Mouse (Mus musculus) gastrocnemius, adult 2 months (tissue): ENCODE data around the gene Rwdd2a. TPM values are rescaled to one million over a fixed set of nuclear protein-coding genes. Genes with fewer than 3 reads are reported as not detected.
A peak's percentile ranks its signal among the peaks of the same experiment; 100 is the strongest.

Experiments
- DNase-seq: peaks from one replicate; pipeline ENCODE4 v3.0.0; 2022
- H3K27ac ChIP-seq: fragments of 200-600 bp; 2 replicates; pipeline ENCODE4 v1.8.1; 2022; ENCODE audit warnings: mild to moderate bottlenecking
- H3K4me3 ChIP-seq: fragments of 200-600 bp; 2 replicates; pipeline ENCODE4 v1.8.1; 2022; ENCODE audit warnings: mild to moderate bottlenecking, moderate library complexity
- CTCF ChIP-seq: fragments of 200-600 bp; IDR thresholded peaks from 2 replicates; pipeline ENCODE4 v1.8.1; 2022; ENCODE audit warnings: antibody characterized with exemption, mild to moderate bottlenecking, moderate library complexity
- intact Hi-C: fragments of 180-260 bp; cut with DNase I; formaldehyde crosslinking; loops from one replicate; pipeline ENCODE4 v1.15.1; 2025
- long read RNA-seq, 2 experiments: library from polyadenylated mRNA; stranded (forward); transcript quantifications; one replicate each; pipeline ENCODE4 v2.0.0; 2021
- total RNA-seq, 2 experiments: library from RNA; stranded (reverse); gene quantifications; 2 replicates each; pipeline ENCODE4 v1.2.3; 2021

The Rwdd2a gene
- total RNA-seq = under 1 TPM; 0.22 to 0.36 TPM
- long read RNA-seq, experiment 1 = 0 reads
- long read RNA-seq, experiment 2 = 0 reads

DNA sequence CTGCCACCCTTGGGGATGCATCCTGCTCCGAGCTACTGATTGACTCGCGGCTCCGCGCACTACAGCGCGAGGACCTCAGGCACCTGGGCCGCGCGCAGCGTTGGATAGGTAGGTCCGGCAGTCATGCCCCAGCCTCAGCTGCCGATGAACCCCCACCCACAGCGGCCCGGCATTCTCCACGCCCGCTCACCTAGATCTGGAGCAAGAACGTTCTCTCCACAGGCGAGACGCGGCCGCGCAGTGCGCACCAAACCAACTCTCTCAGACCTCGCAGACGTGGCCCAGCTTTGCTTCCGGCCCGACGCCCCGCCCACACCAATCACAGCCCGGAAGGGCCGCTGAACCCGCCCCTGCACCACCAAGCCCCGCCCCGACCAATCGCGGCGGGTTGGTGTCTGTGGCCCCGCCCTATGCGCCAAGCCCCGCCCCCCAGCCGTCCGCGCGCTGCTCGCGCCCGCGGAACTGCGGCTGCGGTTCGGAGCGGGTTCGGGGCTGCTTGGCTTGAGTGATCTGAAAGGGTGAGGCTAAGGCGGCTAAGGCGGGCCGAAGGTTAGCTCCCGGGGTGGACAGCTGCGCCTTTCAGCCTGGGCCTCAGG lies at the start of gene Rwdd2a, which contains the start of gene Pgm3:
Gene Rwdd2a (plus strand): TSS at position 452 of the 596 bp plus-strand sequence.
Gene Pgm3 (minus strand): TSS at position 303 of the 596 bp plus-strand sequence.
- H3K27ac ChIP-seq = peak within 1 kb of the TSS; percentile 87
- DNase-seq = peak; percentile 98
- intact Hi-C loops = loop anchor here (5.0 kb wide), 1 partner anchor 104 kb away; the partner anchor contains the start of gene Dop1a
- peak within 1 kb of the TSS; percentile 83 for H3K4me3 ChIP-seq
- no peak for TF ChIP-seq CTCF

DNA sequence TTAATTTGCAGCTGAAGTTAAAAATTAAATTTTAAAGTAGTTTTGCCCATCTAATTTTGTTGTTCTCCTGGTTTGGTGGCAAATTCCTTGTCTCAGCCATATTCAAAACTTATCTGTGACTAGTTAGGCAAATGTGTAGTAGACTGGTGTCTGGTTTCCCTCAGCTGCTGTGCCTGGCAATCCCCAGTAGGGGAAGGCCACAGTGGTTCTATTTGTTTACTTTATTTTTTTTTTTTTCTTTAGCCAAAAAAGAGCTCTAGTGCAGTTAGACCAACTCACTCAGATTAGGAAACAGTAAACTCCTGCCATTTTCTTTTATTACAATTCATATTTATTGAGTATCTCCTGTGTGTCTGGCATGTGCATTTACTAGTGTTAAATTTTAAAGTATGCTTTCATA lies 49.5 kb upstream of the Rwdd2a start:
- intact Hi-C loops = loop anchor here (10.0 kb wide), 1 partner anchor 808 kb away; no protein-coding TSS in a partner anchor
- TF ChIP-seq CTCF = no peak
- Histone ChIP-seq H3K4me3 (no peak overlapping the region), H3K27ac (no peak overlapping the region)
- no peak for DNase-seq

DNA sequence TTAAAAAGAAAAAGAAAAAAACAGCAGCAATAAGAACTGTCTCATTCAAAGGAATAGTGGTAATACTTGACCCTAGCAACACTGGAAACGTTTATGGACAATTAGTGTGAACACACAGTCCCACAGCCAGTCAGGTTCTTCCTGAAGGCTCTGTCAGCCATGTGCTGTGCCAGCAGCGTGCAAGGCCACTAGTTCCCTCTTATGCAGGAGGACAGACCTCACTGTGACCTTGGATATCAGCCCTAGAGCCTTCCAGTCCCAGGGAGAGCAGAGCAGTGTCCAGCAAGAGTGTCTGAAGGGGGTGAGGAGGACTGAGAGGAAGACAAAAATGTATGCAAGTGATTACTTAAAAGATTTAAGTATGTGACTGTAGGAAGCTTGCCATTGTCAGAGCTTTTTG lies 46.2 kb upstream of the Rwdd2a start:
- DNase-seq = no peak
- no peak overlapping the region for H3K4me3 ChIP-seq
- H3K27ac ChIP-seq = no peak overlapping the region
- intact Hi-C loops = loop anchor here (10.0 kb wide), 1 partner anchor 811 kb away; no protein-coding TSS in a partner anchor
- TF ChIP-seq CTCF = no peak

DNA sequence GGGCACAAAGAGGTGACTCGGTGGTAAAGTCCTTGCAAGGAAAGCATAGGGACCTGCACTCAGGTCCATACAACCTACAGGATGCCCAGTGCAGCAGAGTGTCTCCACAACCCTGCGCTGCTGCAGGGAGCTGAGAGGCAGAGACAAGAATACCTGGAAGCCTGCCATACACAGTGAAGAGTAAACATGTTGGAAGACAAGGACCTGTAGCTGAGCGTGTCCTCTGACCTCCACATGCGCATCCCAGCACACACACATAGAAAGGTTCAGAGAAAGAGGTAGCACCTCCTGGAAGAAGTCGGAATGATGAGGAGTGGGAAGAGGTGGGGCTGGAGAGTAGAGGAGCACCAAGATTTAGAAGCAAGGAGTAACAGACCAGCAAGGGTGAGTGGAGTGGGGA lies 37.7 kb upstream of the Rwdd2a start:
- intact Hi-C loops = no loop called here
- H3K27ac ChIP-seq = no peak overlapping the region
- no peak overlapping the region for H3K4me3 ChIP-seq
- TF ChIP-seq CTCF = no peak
- no peak for DNase-seq

DNA sequence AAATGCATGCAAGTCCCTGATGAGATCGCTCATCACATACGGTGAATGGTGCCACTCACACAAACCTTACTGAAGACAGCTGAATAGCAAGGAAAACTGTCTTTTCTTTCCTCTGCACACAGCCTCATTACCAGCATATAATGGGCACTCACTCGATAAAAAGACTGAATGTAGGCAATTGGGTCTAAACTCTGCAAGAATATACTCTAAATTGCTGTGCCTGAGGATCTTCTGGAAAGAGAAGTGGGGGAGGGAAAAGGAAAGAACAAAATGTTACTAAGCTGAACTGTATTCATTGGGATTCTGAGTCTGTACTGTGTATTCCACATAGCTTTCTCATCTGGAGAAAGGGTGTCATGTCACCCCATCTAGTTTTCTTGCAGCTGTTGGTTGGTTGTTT lies 28.3 kb upstream of the Rwdd2a start:
- intact Hi-C loops = no loop called here
- Histone ChIP-seq H3K4me3 (no peak overlapping the region), H3K27ac (no peak overlapping the region)
- no peak for DNase-seq
- no peak for TF ChIP-seq CTCF

DNA sequence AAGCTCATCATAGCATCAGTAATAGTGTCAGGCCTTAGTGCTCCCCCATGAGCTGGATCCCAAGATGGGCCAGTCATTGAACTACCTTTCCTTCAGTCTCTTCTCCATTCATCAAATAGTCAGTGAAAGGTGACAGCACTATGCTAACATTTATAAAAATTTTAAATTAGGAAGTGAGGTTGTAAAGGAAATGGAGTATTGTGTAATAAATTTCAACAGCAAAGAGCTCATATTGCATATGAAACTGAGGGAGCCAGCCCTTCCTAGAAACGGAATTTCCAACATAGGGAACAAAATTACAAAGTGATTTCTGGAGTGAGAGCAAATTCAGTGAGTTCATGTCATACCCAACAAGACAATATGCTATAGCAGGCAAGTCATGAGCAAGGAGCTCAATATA lies 27.2 kb upstream of the Rwdd2a start:
- no peak for TF ChIP-seq CTCF
- Histone ChIP-seq H3K27ac (no peak overlapping the region), H3K4me3 (no peak overlapping the region)
- intact Hi-C loops = no loop called here
- DNase-seq = no peak

DNA sequence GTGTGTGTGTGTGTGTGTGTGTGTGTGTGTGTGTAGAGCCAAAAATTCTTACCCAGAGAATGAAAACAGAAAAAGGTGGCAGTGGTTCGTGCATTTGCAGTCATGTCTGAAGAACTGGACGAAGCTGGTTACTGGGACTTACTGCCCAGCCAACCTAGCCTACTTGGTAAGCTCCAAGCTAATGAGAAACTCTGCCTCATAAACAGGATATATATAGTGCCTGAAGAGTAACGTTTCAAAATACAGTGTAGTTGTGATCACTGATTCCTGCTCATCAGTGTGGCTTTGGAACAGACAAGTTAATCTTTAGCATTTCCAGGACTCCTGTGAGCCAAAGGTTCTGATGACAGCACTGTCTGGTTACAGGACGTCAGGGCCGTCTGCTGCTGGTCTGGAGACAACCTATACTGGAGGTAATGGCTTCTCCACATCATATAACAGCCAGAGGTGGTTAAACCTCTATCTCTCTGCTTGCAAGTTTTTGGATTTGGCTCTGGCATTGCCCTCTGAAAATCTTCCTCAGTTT lies 22.1 kb upstream of the Rwdd2a start:
- intact Hi-C loops = no loop called here
- DNase-seq = no peak
- Histone ChIP-seq H3K27ac (no peak overlapping the region), H3K4me3 (no peak overlapping the region)
- TF ChIP-seq CTCF = no peak

DNA sequence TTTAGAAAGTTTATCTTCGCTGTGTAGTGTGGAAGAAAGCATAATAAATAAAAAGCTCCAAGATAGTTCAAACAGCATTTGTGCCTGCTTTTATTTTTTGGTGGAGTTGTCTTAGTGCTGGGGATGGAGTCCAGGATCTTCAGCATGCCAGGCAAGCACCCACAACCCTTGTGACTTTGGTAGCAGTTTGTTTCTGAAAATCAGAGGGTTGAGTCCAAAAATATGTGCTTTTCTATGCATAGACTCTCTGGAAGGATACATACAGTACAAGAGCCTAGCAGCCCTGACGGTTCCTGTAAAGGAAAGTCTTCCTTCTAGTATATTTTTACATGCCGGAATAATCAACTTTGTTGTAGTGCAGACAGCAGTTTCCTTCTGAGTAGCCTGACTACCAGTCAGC lies 21.1 kb upstream of the Rwdd2a start:
- TF ChIP-seq CTCF = no peak
- Histone ChIP-seq H3K4me3 (no peak overlapping the region), H3K27ac (no peak overlapping the region)
- intact Hi-C loops = no loop called here
- no peak for DNase-seq

DNA sequence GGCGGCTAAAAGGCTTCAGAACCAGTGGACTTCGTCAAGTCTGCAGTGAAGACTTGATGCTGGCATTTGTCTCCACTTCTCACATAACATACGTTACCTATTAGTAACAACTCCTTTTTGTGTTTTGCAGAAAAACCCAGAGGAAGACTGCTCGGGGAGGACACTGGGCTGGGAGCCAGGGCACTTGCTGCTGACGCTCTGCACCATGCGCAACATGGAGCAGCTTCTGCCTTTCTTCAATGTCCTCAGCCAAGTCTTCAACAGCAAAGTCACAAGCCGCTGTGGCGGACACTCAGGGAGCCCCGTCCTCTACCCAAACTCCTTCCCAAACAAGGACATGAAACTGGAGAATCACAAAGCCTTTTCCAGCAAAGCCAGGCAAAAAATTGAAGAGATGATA lies 17.9 kb upstream of the Rwdd2a start:
- intact Hi-C loops = no loop called here
- H3K27ac ChIP-seq = no peak overlapping the region
- DNase-seq = no peak
- H3K4me3 ChIP-seq = no peak overlapping the region
- no peak for TF ChIP-seq CTCF

DNA sequence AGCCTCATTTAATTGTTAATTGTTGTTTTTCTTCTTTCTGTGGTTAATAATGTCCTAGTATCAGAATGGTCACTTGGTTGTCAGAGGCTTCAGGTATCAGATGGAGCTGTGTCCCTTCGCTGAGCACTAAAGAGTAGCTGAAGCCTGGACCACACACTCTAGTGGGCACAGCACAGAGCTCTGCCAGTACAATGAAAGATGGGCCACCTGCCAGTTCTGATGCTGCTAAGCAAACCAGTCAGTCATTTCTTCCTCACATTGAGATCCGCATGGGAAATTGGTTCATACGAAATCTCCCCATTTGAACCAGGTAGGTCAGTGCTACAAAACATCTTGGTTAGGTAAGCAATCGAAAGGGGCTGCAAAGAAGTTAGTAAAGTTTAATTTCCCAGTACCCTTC lies 17.1 kb upstream of the Rwdd2a start:
- intact Hi-C loops = no loop called here
- TF ChIP-seq CTCF = no peak
- Histone ChIP-seq H3K4me3 (no peak overlapping the region), H3K27ac (no peak overlapping the region)
- DNase-seq = no peak

DNA sequence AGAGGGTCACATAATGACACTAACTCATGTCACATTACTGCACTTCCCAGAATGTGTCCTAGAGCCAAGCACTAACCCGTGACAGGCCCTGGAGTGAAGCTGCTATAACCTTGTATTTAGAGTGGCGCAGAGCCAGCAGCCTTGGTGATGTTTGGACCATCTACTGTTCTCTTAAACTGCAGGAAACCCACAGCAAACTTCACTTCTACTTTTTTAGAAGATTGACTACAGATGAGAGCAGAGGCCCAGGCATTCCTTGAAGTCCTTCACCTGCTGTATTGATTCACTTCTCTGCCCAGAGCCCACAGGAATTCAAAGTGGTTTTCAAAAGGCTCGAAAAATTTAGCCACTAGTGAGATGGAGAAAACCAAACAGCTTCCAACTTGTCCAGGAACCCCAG lies 11.2 kb upstream of the Rwdd2a start:
- intact Hi-C loops = loop anchor here (5.0 kb wide), 1 partner anchor 63 kb away; no protein-coding TSS in a partner anchor
- no peak overlapping the region for H3K4me3 ChIP-seq
- H3K27ac ChIP-seq = no peak overlapping the region
- DNase-seq = no peak
- no peak for TF ChIP-seq CTCF

DNA sequence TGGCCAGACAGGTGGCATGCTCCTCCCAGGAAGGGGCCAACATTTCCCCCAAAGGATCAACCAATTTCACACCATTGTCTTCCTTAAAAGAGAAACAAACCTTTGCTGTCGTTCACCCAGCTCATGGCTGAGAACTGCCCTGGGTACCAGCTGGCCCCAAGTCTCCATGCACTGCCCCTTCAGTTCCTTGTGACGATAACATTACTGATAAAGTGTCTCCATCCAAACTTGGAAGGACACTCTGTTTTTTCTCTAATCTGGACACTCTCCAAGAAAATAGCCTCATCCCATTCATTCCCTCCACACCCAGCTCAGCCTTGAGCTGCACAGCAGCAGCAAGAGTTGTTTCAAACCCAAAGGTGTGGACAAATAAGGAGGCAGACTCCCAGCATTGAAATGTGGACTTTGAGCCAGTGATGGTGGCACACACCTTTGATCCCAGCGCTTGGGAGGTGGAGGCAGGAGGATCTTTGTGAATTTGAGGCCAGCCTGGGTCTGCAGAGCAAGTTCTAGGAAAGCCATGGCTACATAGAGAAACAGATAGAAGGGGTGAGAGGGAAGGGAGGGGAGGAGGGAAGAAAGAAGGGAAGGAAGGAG lies 2.4 kb upstream of the Rwdd2a start:
- intact Hi-C loops = no loop called here
- no peak for TF ChIP-seq CTCF

DNA sequence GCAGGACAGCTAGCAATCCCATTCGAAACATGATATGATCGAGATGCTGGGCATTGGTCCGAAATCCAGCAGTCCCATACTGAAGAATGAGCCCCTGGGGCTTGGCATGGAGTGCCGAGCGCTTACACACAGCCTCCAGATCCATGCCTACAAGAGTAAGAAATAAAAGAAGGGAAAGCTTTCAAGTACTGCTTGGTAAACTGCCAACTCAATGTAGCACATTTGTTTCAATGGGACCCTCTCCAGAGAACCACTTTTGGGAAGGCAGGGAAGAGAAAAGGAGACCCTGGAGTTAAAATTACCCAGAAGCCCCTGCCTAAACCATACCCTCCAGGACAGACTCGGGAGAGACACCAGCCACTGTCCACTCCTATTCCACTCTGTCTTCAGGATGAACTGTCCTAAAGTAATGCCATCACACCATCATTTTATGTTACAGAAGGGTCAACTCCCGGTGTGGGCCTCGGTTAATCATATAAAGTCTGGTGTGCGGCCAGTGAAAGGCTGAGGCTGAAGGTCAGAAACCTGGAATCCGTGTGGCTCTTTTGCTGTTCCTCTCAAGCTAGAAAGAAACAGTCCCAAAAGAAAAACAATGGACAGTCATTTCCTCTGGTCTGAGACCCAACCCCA lies 1.4 kb upstream of the Rwdd2a start:
- Histone ChIP-seq H3K4me3 (peak overlapping the region; percentile 83), H3K27ac (no peak overlapping the region)
- intact Hi-C loops = loop anchor here (5.0 kb wide), 1 partner anchor 103 kb away; the partner anchor contains the start of gene Dop1a
- TF ChIP-seq CTCF = no peak
- no peak for DNase-seq

More for the DNA sequence above, 2.4 kb upstream of the Rwdd2a start:
- no peak for DNase-seq
- Histone ChIP-seq H3K27ac (no peak overlapping the region; the same call in 1 of the 2 replicates), H3K4me3 (no peak overlapping the region)
